Mouse (Mus musculus) large intestine, adult 2 months (tissue): ENCODE results near the gene Omp. TPM values are rescaled to one million over a fixed set of nuclear protein-coding genes. Genes with fewer than 3 reads are reported as not detected.

ENCODE experiments used
- DNase-seq: peaks from one replicate; pipeline ENCODE4 v3.0.0-alpha.2; 2012; ENCODE audit warnings: low read depth, low spot score
- WGBS: fragments of 180-500 bp; shearing (Covaris S2); methylation state at CpG from one replicate; pipeline ENCODE4 v1.1.7; 2018; 5-methylcytosine and 5-hydroxymethylcytosine counted together
- polyA plus RNA-seq: library from polyadenylated mRNA; depleted of rRNA; stranded (reverse); fragments of >200 nt; gene quantifications from 2 replicates; pipeline ENCODE4 v1.2.3, GENCODE M21; 2012

The Omp gene
- polyA plus RNA-seq, 1 experiment, result 0.94 TPM

GRCm38 (mm10) chr7:98172661-98173060 lies 27.4 kb upstream of the Omp start:
- WGBS, result 74% methylated on average over 8 of the region's 8 CpGs

GRCm38 (mm10) chr7:98171141-98172073 lies 26.1 kb upstream of the Omp start:
- 21% methylated on average over 6 of the region's 6 CpGs for WGBS
- no peak for DNase-seq

More at GRCm38 (mm10) chr7:98172661-98173060, 27.4 kb upstream of the Omp start:
- no peak for DNase-seq

GRCm38 (mm10) chr7:98164999-98165528 lies 19.8 kb upstream of the Omp start:
- 18% methylated on average over 10 of the region's 10 CpGs for WGBS
- peak; percentile 90 for DNase-seq

- DNase-seq, result no peak
- 48% methylated on average over 9 of the region's 9 CpGs for WGBS
Measured at GRCm38 (mm10) chr7:98164382-98164998, 19.2 kb upstream of the Omp start.

GRCm38 (mm10) chr7:98163700-98164099 lies 18.4 kb upstream of the Omp start:
- 18% methylated on average over 3 of the region's 3 CpGs for WGBS
- DNase-seq, result no peak

- WGBS, result 31% methylated on average over 6 of the region's 6 CpGs
Measured at GRCm38 (mm10) chr7:98162239-98162638, 16.9 kb upstream of the Omp start.

GRCm38 (mm10) chr7:98160041-98160740 lies 14.9 kb upstream of the Omp start:
- 30% methylated on average over 8 of the region's 8 CpGs for WGBS
- DNase-seq, result no peak

More at GRCm38 (mm10) chr7:98162239-98162638, 16.9 kb upstream of the Omp start:
- no peak for DNase-seq

- DNase-seq, result no peak
- WGBS, result 35% methylated on average over 8 of the region's 8 CpGs
Measured at GRCm38 (mm10) chr7:98158481-98158880, 13.2 kb upstream of the Omp start.

GRCm38 (mm10) chr7:98157636-98158332 lies 12.5 kb upstream of the Omp start:
- WGBS, result 24% methylated on average over 5 of the region's 5 CpGs
- no peak for DNase-seq

- 68% methylated on average over 3 of the region's 3 CpGs for WGBS
Measured at GRCm38 (mm10) chr7:98156280-98156665, 11.0 kb upstream of the Omp start.

GRCm38 (mm10) chr7:98155546-98156279 lies 10.4 kb upstream of the Omp start:
- 35% methylated on average over 7 of the region's 8 CpGs for WGBS

More at GRCm38 (mm10) chr7:98156280-98156665, 11.0 kb upstream of the Omp start:
- DNase-seq, result no peak

GRCm38 (mm10) chr7:98153892-98154291 lies 8.6 kb upstream of the Omp start:
- no peak for DNase-seq
- WGBS, result 94% methylated on average over 5 of the region's 5 CpGs

More at GRCm38 (mm10) chr7:98155546-98156279, 10.4 kb upstream of the Omp start:
- DNase-seq, result no peak

GRCm38 (mm10) chr7:98153345-98153744 lies 8.0 kb upstream of the Omp start:
- no peak for DNase-seq
- 64% methylated on average over 3 of the region's 3 CpGs for WGBS

GRCm38 (mm10) chr7:98152400-98152799 lies 7.1 kb upstream of the Omp start:
- 76% methylated on average over 8 of the region's 8 CpGs for WGBS
- no peak for DNase-seq

- WGBS, result 69% methylated on average over 5 of the region's 5 CpGs
- no peak for DNase-seq
Measured at GRCm38 (mm10) chr7:98150525-98150924, 5.2 kb upstream of the Omp start.

GRCm38 (mm10) chr7:98149802-98150201 lies 4.5 kb upstream of the Omp start:
- no peak for DNase-seq
- WGBS, result 89% methylated on average over 3 of the region's 3 CpGs

GRCm38 (mm10) chr7:98148721-98149407 lies 3.6 kb upstream of the Omp start:
- DNase-seq, result no peak
- 87% methylated on average over 10 of the region's 10 CpGs for WGBS

GRCm38 (mm10) chr7:98147766-98148165 lies 2.5 kb upstream of the Omp start:
- 85% methylated on average over 8 of the region's 8 CpGs for WGBS

More at GRCm38 (mm10) chr7:98147766-98148165, 2.5 kb upstream of the Omp start:
- DNase-seq, result no peak
